8 mouse cellular contexts compared by ENCODE assay signal in the genomic region with DNA sequence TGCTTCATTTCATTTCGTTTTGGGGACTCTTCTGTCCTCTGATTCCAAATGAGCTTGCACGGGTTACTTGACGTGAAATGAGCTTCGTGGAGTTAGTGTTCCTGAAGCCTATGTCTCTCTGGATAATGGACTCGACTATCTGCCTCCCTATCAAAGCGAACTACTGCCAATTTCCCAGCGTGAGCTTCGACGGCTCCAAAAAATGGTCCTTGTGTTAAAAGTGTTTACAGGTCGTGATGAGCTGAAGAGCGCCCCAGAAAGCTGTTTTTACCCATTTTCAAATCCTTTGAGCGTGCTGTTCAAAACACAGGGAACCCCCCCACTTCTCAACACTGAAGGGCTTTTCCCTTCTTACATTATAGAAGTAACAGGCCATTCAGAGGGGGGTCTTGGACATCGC. TPM values are rescaled to one million over a fixed set of nuclear protein-coding genes. Genes with fewer than 3 reads are reported as not detected.
DNase-seq lines count a peak whose midpoint lies in the region; ATAC-seq lines count a peak whose summit lies in the region.

No protein-coding gene starts in this region.

- H3K27me3 ChIP-seq in neural tube, embryonic 11.5 days (ENCODE audit: control insufficient read depth, insufficient read depth, low read length): no peaks in the 10 kb centered on the region
- H3K27me3 ChIP-seq in hindbrain, embryonic 14.5 days (ENCODE audit: control insufficient read depth, insufficient read depth, low read length): no peaks in the 10 kb centered on the region
- no peaks in the 10 kb centered on the region for H3K27me3 ChIP-seq in midbrain, embryonic 16.5 days (ENCODE audit: control insufficient read depth, insufficient read depth, low read depth, low read length)

- peak overlapping the region; percentile 76 for H3K4me3 ChIP-seq in neural tube, embryonic 11.5 days (ENCODE audit: low read depth, low read length)
- H3K4me3 ChIP-seq in hindbrain, embryonic 14.5 days (replicated peaks; ENCODE audit: low read length): peak overlapping the region; percentile 72
- H3K4me3 ChIP-seq in midbrain, embryonic 16.5 days (ENCODE audit: low read depth, low read length): peak overlapping the region; percentile 94

- peak overlapping the region; percentile 89 for H3K27ac ChIP-seq in neural tube, embryonic 11.5 days (ENCODE audit: low read depth, low read length)
- H3K27ac ChIP-seq in hindbrain, embryonic 14.5 days: peak overlapping the region; percentile 94
- peak overlapping the region; percentile 98 for H3K27ac ChIP-seq in midbrain, embryonic 16.5 days (ENCODE audit: low read length)

- H3K36me3 ChIP-seq in neural tube, embryonic 11.5 days (ENCODE audit: control insufficient read depth, insufficient read depth, low read length): no peaks in the 10 kb centered on the region
- H3K36me3 ChIP-seq in hindbrain, embryonic 14.5 days (replicated peaks; ENCODE audit: control insufficient read depth, insufficient read depth): no peaks in the 10 kb centered on the region
- H3K36me3 ChIP-seq in midbrain, embryonic 16.5 days (ENCODE audit: control insufficient read depth, insufficient read depth, low read length): no peaks in the 10 kb centered on the region

- H3K9me3 ChIP-seq in neural tube, embryonic 11.5 days (ENCODE audit: control insufficient read depth, low read length): no peaks in the 10 kb centered on the region
- no peaks in the 10 kb centered on the region for H3K9me3 ChIP-seq in hindbrain, embryonic 14.5 days (ENCODE audit: control insufficient read depth, low read length)
- no peaks in the 10 kb centered on the region for H3K9me3 ChIP-seq in midbrain, embryonic 16.5 days (replicated peaks; ENCODE audit: control insufficient read depth, low read length, poor library complexity, severe bottlenecking)

- ATAC-seq in neural tube, embryonic 11.5 days (ENCODE audit: insufficient read depth, low FRiP score, low TSS enrichment): no peak
- ATAC-seq in hindbrain, embryonic 14.5 days (ENCODE audit: low FRiP score): peak; percentile 1; the same call in 1 of the 2 replicates
- peak; percentile 30 for ATAC-seq in midbrain, embryonic 16.5 days

- peaks cover 12% of the 10 kb centered on the region for H3K4me1 ChIP-seq in neural tube, embryonic 11.5 days (ENCODE audit: control insufficient read depth, insufficient read depth, low read length)
- peaks cover 38% of the 10 kb centered on the region for H3K4me1 ChIP-seq in hindbrain, embryonic 14.5 days (replicated peaks; ENCODE audit: control insufficient read depth, insufficient read depth, low read length)
- H3K4me1 ChIP-seq in midbrain, embryonic 16.5 days (ENCODE audit: control insufficient read depth, insufficient read depth, low read length): peaks cover 24% of the 10 kb centered on the region

- H3K9ac ChIP-seq in neural tube, embryonic 11.5 days (ENCODE audit: low read length): peak overlapping the region; percentile 90
- H3K9ac ChIP-seq in hindbrain, embryonic 14.5 days: peak overlapping the region; percentile 85
- H3K9ac ChIP-seq in midbrain, embryonic 16.5 days (ENCODE audit: low read depth, low read length): peak overlapping the region; percentile 93

- H3K4me2 ChIP-seq in neural tube, embryonic 11.5 days (ENCODE audit: low read depth): peak overlapping the region; percentile 63
- peak overlapping the region; percentile 77 for H3K4me2 ChIP-seq in hindbrain, embryonic 14.5 days (replicated peaks)
- H3K4me2 ChIP-seq in midbrain, embryonic 16.5 days (ENCODE audit: low read length): peak overlapping the region; percentile 71

- peak; percentile 32 for DNase-seq in embryo, embryonic 10 days (ENCODE audit: low spot score)
- DNase-seq in embryo, embryonic 10.5 days (ENCODE audit: low spot score): no peak
- DNase-seq in neural tube, embryonic 11.5 days (ENCODE audit: low spot score): no peak
- no peak for DNase-seq in neural tube, embryonic 10.5 days (ENCODE audit: extremely low spot score, low spot score)
- DNase-seq in hindbrain, embryonic 14.5 days (ENCODE audit: low spot score): peak; percentile 51
- DNase-seq in gastrocnemius, postnatal 10 days: no peak
- DNase-seq in embryo, embryonic 9.5 days (ENCODE audit: extremely low spot score): no peak

- 5% methylated on average over 13 of the region's 13 CpGs for WGBS in neural tube, embryonic 11.5 days
- WGBS in hindbrain, embryonic 14.5 days: 3% methylated on average over 13 of the region's 13 CpGs
- 1% methylated on average over 13 of the region's 13 CpGs for WGBS in midbrain, embryonic 16.5 days

RNA-seq across cellular contexts. Expression of gene Trp53bp2, which starts 0.7 kb away (rescaled TPM):
- 35.4 and 40.1 TPM in 2 replicates for polyA plus RNA-seq in neural tube, embryonic 11.5 days (2014; fragmentation: Nextera tagmentation; extraction: Ambion mirVana)
- 19.5 and 21.6 TPM in 2 replicates for polyA plus RNA-seq in hindbrain, embryonic 14.5 days (2014; fragmentation: Nextera tagmentation; extraction: Ambion mirVana)
- 16.0 and 19.4 TPM in 2 replicates for polyA plus RNA-seq in midbrain, embryonic 16.5 days (2015; fragmentation: Nextera tagmentation; extraction: Ambion mirVana)
- total RNA-seq in gastrocnemius, postnatal 10 days (2021): 10 to 100 TPM; 14.2 to 14.5 TPM

Comparison
In these comparisons a context has a peak if more than half of its experiments do, and no peak if none do; other contexts are left out.
1. DNase-seq: peak in embryo, embryonic 10 days (single experiment) and hindbrain, embryonic 14.5 days (single experiment); none in embryo, embryonic 10.5 days (single experiment), neural tube, embryonic 11.5 days (single experiment), neural tube, embryonic 10.5 days (single experiment), gastrocnemius, postnatal 10 days (single experiment) and embryo, embryonic 9.5 days (single experiment).
2. Peak in every context shown above with its lines, with median percentiles within 50 percentile points of each other: H3K27ac ChIP-seq, H3K4me2 ChIP-seq, H3K4me3 ChIP-seq and H3K9ac ChIP-seq.